Mouse (Mus musculus) hindbrain, embryonic 11.5 days (tissue): ENCODE data around the gene Tardbp. TPM values are rescaled to one million over a fixed set of nuclear protein-coding genes. Genes with fewer than 3 reads are reported as not detected.

Experiments
- ATAC-seq: fragments of 200-750 bp; cut with Nextera tagmentation; 2 replicates; pipeline ENCODE4 v1.8.0; 2017; ENCODE audit warnings: mild to moderate bottlenecking, moderate TSS enrichment, moderate library complexity; ENCODE audit not compliant: low FRiP score
- DNase-seq: peaks from one replicate; pipeline ENCODE4 v3.0.0-alpha.2; 2015; ENCODE audit warnings: low spot score
- H3K27ac ChIP-seq: fragments of 300-500 bp; sonication (generic); 2 replicates; pipeline ENCODE4 v1.5.1; 2014; ENCODE audit warnings: mild to moderate bottlenecking, low read depth, low read length
- H3K27me3 ChIP-seq: fragments of 300-500 bp; sonication (generic); 2 replicates; pipeline ENCODE4 v1.6.1; 2014; ENCODE audit warnings: mild to moderate bottlenecking, low read length, moderate library complexity, mixed read lengths; ENCODE audit not compliant: control insufficient read depth, insufficient read depth
- H3K36me3 ChIP-seq: fragments of 300-500 bp; sonication (generic); 2 replicates; pipeline ENCODE4 v1.6.1; 2014; ENCODE audit warnings: mild to moderate bottlenecking, low read length, moderate library complexity, mixed read lengths; ENCODE audit not compliant: control insufficient read depth, insufficient read depth
- H3K4me1 ChIP-seq: fragments of 300-500 bp; sonication (generic); replicated peaks from 2 replicates; pipeline ENCODE4 v1.6.1; 2014; ENCODE audit warnings: low read length, mixed read lengths; ENCODE audit not compliant: control insufficient read depth, insufficient read depth
- H3K4me2 ChIP-seq: fragments of 300-500 bp; sonication (generic); replicated peaks from 2 replicates; pipeline ENCODE4 v1.6.1; 2014; ENCODE audit warnings: mild to moderate bottlenecking, low read depth, low read length
- H3K4me3 ChIP-seq: fragments of 300-500 bp; sonication (generic); 2 replicates; pipeline ENCODE4 v1.5.1; 2014; ENCODE audit warnings: low read depth, low read length
- H3K9ac ChIP-seq: fragments of 300-500 bp; sonication (generic); 2 replicates; pipeline ENCODE4 v1.6.1; 2014; ENCODE audit warnings: low read depth, low read length
- H3K9me3 ChIP-seq: fragments of 300-500 bp; sonication (generic); 2 replicates; pipeline ENCODE4 v1.6.1; 2016; ENCODE audit warnings: low read length; ENCODE audit not compliant: control insufficient read depth
- WGBS: fragments of 180-500 bp; shearing (Covaris S2); extraction: QIAGEN DNeasy Blood & Tissue Kit; methylation state at CpG from one replicate; pipeline ENCODE4 v1.1.7; 2014; 5-methylcytosine and 5-hydroxymethylcytosine counted together
- polyA plus RNA-seq: library from polyadenylated mRNA; unstranded; fragments of >200 nt; fragmentation: Nextera tagmentation; extraction: Ambion mirVana; gene quantifications from 2 replicates; pipeline ENCODE4 v1.2.1, GENCODE M21; 2014

The Tardbp gene
- polyA plus RNA-seq, 1 experiment from 2014 or later: 199 TPM

DNA sequence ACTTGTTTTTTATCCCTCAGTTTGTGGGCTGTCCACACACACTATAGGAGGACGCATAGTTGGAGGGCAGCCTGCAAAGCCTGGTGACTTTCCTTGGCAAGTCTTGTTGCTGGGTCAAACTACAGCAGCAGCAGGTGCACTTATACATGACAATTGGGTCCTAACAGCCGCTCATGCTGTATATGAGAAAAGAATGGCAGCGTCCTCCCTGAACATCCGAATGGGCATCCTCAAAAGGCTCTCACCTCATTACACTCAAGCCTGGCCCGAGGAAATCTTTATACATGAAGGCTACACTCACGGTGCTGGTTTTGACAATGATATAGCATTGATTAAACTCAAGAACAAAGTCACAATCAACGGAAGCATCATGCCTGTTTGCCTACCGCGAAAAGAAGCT is 13.1 kb downstream of the Tardbp start:
- H3K36me3 ChIP-seq: 0 out of 2 replicates have a peak, but pooled peaks cover 7% of the 10 kb centered on the region
- ATAC-seq (no peak), DNase-seq (no peak)
- no peak overlapping the region for H3K27ac ChIP-seq
- H3K27me3 ChIP-seq: no peaks in the 10 kb centered on the region
- 69% methylated on average over 9 of the region's 9 CpGs for WGBS
- H3K9me3 ChIP-seq: no peaks in the 10 kb centered on the region
- no peak overlapping the region for H3K4me3 ChIP-seq
- H3K4me1 ChIP-seq: no peaks in the 10 kb centered on the region
- no peak overlapping the region for H3K9ac ChIP-seq
- H3K4me2 ChIP-seq: no peak overlapping the region

DNA sequence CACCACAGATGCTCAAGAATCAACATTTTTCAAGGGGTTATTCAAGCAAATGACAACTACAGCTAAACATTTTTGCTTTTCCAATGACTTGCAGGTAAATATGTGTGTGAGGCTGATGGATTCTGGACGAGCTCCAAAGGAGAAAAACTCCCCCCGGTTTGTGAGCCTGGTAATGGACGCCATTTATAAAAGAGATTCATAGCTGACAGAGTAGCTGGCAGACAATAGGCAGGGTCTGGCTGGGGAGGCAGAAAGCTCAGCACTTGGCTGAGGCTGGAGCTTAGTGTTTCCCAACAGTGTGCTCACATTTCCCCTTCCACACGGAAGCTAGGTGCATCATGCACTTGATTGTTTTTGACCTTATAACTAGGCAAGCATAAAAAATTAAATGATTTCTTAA is 14.3 kb downstream of the Tardbp start:
- Histone ChIP-seq H3K4me1 (no peaks in the 10 kb centered on the region), H3K9ac (no peak overlapping the region), H3K27ac (no peak overlapping the region), H3K4me3 (no peak overlapping the region), H3K9me3 (no peaks in the 10 kb centered on the region), H3K4me2 (no peak overlapping the region), H3K36me3 (0 out of 2 replicates have a peak, but pooled peaks cover 5% of the 10 kb centered on the region), H3K27me3 (no peaks in the 10 kb centered on the region)
- ATAC-seq (no peak), DNase-seq (no peak)
- 72% methylated on average over 4 of the region's 4 CpGs for WGBS

DNA sequence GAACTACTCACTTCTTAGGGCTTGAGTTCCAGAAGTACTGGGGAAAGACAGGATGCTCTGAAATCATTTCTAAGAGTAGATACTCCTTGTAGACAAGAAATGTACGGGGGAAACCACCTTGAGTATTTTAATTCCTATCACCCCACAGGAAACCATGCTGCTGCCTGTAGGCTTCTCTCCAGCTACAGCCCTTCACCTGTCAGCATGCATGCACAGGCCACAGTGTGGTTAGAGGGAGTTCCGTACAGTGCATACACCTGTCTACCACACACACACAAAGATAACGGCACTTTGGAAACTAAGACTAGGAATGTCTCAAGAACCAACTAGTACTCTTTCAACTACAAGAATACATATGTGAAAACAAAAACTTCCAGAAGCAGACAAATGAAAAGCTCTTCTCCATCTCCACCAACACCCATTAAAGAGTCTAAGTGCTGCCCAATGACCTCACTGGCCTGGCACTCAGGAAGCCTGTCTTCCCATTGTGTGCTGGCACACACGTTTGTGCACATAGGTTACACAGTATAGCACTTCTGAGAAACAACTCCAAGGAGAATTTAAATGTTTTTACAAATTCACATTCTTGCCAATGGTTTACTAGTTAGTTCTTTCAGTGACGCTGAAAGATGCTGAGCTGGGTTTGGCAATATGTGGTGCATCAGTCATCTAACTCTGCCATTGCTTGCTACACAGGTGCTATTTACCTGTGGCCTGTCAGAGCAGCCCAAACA is 16.0 kb downstream of the Tardbp start:
- Histone ChIP-seq H3K27me3 (no peaks in the 10 kb centered on the region), H3K4me3 (no peak overlapping the region), H3K4me1 (no peaks in the 10 kb centered on the region), H3K27ac (no peak overlapping the region), H3K4me2 (no peak overlapping the region), H3K9ac (no peak overlapping the region), H3K36me3 (0 out of 2 replicates have a peak, but pooled peaks cover 3% of the 10 kb centered on the region), H3K9me3 (no peaks in the 10 kb centered on the region)
- DNase-seq (no peak), ATAC-seq (no peak)
- WGBS: 82% methylated on average over 5 of the region's 5 CpGs

- Histone ChIP-seq H3K36me3 (0 out of 2 replicates have a peak, but pooled peaks cover 3% of the 10 kb centered on the region), H3K27me3 (no peaks in the 10 kb centered on the region), H3K27ac (no peak overlapping the region), H3K4me2 (no peak overlapping the region), H3K9ac (no peak overlapping the region), H3K9me3 (no peaks in the 10 kb centered on the region), H3K4me1 (no peaks in the 10 kb centered on the region), H3K4me3 (no peak overlapping the region)
- WGBS: 79% methylated on average over 5 of the region's 5 CpGs
- ATAC-seq: no peak
- DNase-seq: no peak
Measured at GRCm38 (mm10) chr4:148609805-148610204, 17.0 kb downstream of the Tardbp start.

DNA sequence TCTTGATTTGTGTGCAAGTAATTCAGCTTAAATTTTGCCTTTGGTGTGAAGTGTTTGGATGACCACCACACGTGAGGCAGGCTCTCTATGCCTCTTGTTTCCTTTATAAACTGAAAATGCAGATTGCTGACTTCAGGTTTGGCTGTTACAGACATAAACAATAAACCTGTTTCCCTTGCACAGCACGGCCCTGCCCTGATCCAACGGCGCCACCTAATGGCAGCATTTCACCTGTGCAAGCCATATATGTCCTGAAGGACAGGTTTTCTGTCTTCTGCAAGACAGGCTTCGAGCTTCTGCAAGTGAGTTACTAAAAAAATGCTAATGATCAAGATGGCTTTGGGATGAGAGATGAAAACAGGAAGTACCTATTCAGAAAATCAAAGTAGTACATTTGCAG is 19.1 kb downstream of the Tardbp start:
- Histone ChIP-seq H3K4me3 (no peak overlapping the region), H3K9ac (no peak overlapping the region), H3K36me3 (no peaks in the 10 kb centered on the region), H3K27me3 (no peaks in the 10 kb centered on the region), H3K9me3 (no peaks in the 10 kb centered on the region), H3K4me1 (no peaks in the 10 kb centered on the region), H3K27ac (no peak overlapping the region), H3K4me2 (no peak overlapping the region)
- ATAC-seq (no peak), DNase-seq (peak; percentile 68)
- 30% methylated on average over 5 of the region's 5 CpGs for WGBS

- Histone ChIP-seq H3K4me2 (no peak overlapping the region), H3K4me3 (no peak overlapping the region), H3K27ac (no peak overlapping the region), H3K9ac (no peak overlapping the region), H3K36me3 (no peaks in the 10 kb centered on the region), H3K27me3 (no peaks in the 10 kb centered on the region), H3K4me1 (no peaks in the 10 kb centered on the region), H3K9me3 (no peaks in the 10 kb centered on the region)
- ATAC-seq: peak; percentile 13; the same call in 1 of the 2 replicates
- DNase-seq: peak; percentile 77
- WGBS: 88% methylated on average over 3 of the region's 3 CpGs
Measured at GRCm38 (mm10) chr4:148604541-148605165, 22.2 kb downstream of the Tardbp start.

DNA sequence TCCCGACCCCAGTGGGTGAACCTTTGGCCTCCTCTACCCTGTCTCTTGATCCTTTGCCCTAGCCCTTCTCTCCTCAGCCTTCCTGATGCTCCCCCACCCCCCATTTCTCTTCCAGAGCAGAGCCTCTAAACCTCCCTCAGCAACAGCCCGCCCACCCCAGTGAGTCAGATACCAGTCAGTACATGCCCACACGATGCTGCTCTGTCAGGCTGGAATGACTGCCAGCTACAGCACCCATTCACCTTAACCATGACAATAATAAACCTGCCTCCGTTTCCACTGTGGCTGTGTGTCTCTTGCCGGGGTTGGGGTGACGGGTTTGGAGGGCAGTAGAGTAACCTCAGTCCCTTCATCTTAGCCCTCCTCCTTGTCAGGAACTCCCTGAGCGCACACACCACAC is 22.7 kb downstream of the Tardbp start:
- ATAC-seq (no peak), DNase-seq (no peak)
- Histone ChIP-seq H3K4me3 (no peak overlapping the region), H3K27ac (no peak overlapping the region), H3K9me3 (no peaks in the 10 kb centered on the region), H3K36me3 (no peaks in the 10 kb centered on the region), H3K27me3 (no peaks in the 10 kb centered on the region), H3K4me2 (no peak overlapping the region), H3K9ac (no peak overlapping the region), H3K4me1 (no peaks in the 10 kb centered on the region)
- WGBS: 76% methylated on average over 7 of the region's 7 CpGs

DNA sequence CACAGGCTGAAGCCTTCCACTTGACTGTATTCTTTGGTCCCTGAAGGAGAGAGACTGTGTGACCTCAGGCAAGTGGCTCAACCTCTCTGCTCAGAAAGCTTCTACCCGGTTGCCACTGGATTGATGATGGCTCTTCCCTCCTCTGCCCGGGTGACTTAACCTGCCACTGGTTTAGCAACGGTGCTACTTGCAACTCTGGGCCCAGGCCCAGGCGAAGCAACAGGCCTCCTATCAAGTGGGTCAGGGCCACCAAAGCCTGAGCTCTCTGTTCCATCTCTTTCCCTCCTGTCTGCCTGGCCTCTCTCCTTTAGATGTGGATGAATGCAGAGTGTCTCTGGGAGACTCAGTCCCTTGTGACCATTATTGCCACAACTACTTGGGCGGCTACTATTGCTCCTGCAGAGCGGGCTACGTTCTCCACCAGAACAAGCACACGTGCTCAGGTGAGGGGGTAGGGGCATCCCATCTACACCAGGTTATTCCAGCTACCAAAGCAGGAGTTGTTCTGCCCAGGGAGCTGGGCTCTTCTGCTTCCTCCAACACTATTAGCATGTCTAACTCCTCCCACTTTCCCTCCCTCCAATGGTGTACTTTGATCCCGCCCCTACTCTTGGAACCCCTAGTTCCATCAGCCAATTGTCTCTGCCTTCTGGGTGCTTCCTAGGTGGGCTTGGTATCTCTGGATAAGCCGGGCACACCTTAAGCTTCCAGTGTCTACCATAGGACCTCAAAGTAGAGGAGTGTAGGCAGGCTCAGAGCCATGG is 23.3 kb downstream of the Tardbp start:
- DNase-seq (no peak), ATAC-seq (no peak)
- Histone ChIP-seq H3K36me3 (no peaks in the 10 kb centered on the region), H3K9ac (no peak overlapping the region), H3K4me2 (no peak overlapping the region), H3K9me3 (no peaks in the 10 kb centered on the region), H3K27me3 (no peaks in the 10 kb centered on the region), H3K4me1 (no peaks in the 10 kb centered on the region), H3K4me3 (no peak overlapping the region), H3K27ac (no peak overlapping the region)
- 71% methylated on average over 10 of the region's 10 CpGs for WGBS
